Mouse (Mus musculus) erythroblast, embryonic 14.5 days (primary cell): ENCODE measurements at regions not wholly inside any gene's neighbourhood (a gene's known extent, or its start where the extent isn't known, plus 50 kb on each side); places are given as distances from the start of the nearest gene placed in this dataset.

Experiments
- GATA1 ChIP-seq: IDR thresholded peaks from 2 replicates; pipeline ENCODE4 v1.6.1; 2012; ENCODE audit warnings: low read length, inconsistent platforms, mixed read lengths
- TAL1 ChIP-seq: IDR thresholded peaks from 3 replicates; pipeline ENCODE4 v1.6.1; 2012; ENCODE audit warnings: low read length, inconsistent platforms, mixed read lengths

GRCm38 (mm10) chr9:122614579-122615252 lies 132.4 kb upstream of the Topaz1 start:
- TF ChIP-seq GATA1 (no peak), TAL1 (no peak)
